Mouse (Mus musculus) left cerebral cortex, adult 2 months (tissue): ENCODE data around the gene Lax1. TPM values are rescaled to one million over a fixed set of nuclear protein-coding genes. Genes with fewer than 3 reads are reported as not detected.
A peak's percentile ranks its signal among the peaks of the same experiment; 100 is the strongest.

Source experiments
- DNase-seq, 2 experiments: peaks; one replicate each; pipeline ENCODE4 v3.0.0; 2021 to 2022; ENCODE audit warnings: low spot score in 2 of 2, mixed read lengths in 1 of 2; ENCODE audit errors: extremely low spot score in 1 of 2
- H3K27ac ChIP-seq: fragments of 200-600 bp; 2 replicates; pipeline ENCODE4 v1.8.1; 2022
- H3K4me3 ChIP-seq: fragments of 200-600 bp; 2 replicates; pipeline ENCODE4 v1.8.1; 2022
- CTCF ChIP-seq: fragments of 200-600 bp; IDR thresholded peaks from 2 replicates; pipeline ENCODE4 v1.8.1; 2022; ENCODE audit warnings: antibody characterized with exemption, mild to moderate bottlenecking, moderate library complexity
- intact Hi-C: fragments of 180-260 bp; cut with DNase I; formaldehyde crosslinking; loops from one replicate; pipeline ENCODE4 v1.15.1; 2025
- microRNA-seq, 2 experiments: library from miRNA; unstranded; fragments of <30 nt; microRNA quantifications; one replicate each; pipeline ENCODE4 v1.2.0; 2021
- total RNA-seq, 2 experiments: library from RNA; stranded (reverse); gene quantifications; 2 replicates each; pipeline ENCODE4 v1.2.3; 2021

The Lax1 gene
- total RNA-seq, 2 experiments from 2014 or later = 0.65 TPM; not detected in 1

DNA sequence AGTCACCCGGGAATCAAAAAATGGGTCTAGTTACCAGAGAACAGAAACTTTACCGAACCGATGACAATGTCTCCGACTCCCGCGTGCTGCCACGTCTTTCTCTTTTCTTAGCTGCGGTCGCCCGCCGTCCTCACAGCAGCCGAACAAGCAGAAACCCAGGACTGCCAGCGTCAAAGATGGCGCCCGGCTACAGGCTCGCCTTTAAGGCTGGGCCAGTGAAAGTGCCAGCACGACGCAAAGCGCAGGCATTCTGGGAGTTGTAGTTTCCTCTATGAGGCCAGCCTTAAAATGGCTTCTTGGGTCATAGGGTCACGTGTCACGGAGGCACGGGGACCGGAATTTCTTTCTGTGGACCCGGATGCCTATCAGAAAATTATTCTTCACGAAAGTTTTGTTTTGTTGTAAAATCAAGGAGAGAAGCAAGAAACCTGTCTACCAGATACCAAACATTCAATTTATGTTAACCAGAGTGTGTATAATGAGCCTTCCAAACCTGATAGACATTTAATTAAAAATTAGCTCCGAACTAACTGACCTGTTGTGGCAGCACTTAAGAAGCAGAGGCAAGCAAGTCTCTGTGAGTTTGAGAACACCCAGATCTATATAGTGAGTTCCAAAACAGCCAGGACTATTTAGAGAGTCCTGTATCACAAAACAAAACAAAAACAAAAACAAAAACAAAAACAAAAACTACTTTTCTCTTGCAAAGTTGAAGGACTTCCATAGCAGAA lies 28.5 kb downstream of the Lax1 start, which contains the start of gene Gm38394:
Gm38394 (minus strand) TSS at position 116 of the 731 bp plus-strand sequence.
- peak; percentile 89 to 90 for DNase-seq
- Histone ChIP-seq H3K27ac (peak within 1 kb of the TSS; percentile 96), H3K4me3 (peak within 1 kb of the TSS; percentile 77)
- no peak for TF ChIP-seq CTCF
- intact Hi-C loops = loop anchor here (5.0 kb wide), 1 partner anchor 386 kb away; no protein-coding TSS in a partner anchor

DNA sequence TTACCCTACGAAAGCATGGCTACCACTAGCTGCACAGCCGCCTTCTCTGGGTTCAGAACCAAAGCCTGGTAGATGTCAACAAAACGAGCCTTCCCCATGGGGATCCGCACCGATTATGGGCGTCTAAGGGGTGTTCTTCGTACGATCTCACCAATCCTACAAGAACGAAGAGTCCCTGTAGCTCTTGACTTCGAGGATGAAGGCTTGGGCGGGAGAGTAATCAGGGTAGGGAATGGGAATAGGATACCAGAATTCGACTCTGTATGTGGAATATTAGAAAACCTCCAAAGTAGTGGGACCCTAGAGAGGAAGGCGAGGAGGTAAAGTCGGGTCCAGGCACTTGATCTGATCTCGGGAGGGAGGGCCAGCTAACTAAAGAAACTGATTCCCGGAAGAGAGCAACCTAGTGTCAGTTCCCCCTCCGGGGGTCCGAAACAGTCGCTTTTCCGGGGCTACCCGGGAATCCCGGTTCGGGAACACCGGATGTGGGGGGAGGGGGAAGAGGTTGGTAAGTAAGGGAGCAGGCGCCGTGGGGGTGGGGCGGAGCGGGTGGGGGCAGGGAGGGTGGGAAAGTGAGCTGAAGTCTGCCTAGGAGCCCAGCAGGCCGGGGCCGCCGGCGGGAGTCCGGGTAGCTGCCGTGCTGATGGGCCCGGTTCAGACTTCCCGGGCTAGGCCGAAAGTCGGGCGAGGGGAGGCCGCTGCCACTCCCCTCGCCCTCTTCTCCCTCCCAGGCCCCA lies 29.3 kb downstream of the Lax1 start, which contains the start of gene Zbed6:
Zbed6 (minus strand) TSS at position 420 of the 737 bp plus-strand sequence.
- intact Hi-C loops = loop anchor here (5.0 kb wide), 1 partner anchor 387 kb away; no protein-coding TSS in a partner anchor
- DNase-seq = peak; percentile 49 to 61
- Histone ChIP-seq H3K27ac (peak within 1 kb of the TSS; percentile 96), H3K4me3 (peak within 1 kb of the TSS; percentile 77)
- TF ChIP-seq CTCF = no peak

DNA sequence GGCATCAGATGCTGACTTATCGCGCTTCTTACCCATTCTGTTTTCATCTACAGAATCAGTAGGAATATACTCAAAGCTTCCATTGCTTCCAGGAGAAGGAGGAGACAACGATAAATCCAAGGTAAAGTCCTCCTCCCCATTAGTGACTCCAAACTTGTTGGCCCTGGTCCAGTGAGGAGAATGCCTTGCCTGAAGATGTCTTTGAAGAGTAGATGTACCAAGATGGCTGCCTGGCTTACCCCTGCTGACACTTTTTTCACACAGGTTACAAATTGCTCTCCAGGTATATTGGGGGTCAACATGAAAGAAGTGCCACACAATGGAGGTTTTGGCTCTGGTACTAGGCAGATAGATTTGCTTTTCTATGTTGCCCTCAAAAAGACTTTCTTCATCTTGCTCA lies 31.0 kb downstream of the Lax1 start:
- no peak overlapping the region for H3K27ac ChIP-seq
- intact Hi-C loops = no loop called here
- no peak for DNase-seq
- TF ChIP-seq CTCF = no peak
- H3K4me3 ChIP-seq = no peak overlapping the region

DNA sequence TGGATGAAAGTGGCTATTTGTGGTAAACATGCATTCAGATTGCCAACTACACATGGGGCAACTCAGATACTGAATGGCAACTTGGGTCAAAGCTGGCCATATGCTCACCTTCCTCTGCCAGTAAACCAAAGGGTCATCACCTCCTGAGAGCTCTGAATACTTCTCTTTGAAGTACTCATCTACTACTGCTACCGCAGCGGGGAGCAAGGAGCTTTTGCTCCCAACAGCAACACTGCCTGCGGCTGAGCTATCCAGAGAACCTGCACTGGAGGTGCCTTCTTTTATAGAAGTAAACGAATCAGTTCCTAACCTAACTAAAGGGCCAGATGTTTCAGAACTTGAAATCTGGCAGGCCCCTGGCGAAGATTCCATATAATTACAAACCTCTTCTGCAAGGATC lies 33.1 kb downstream of the Lax1 start:
- H3K4me3 ChIP-seq = no peak overlapping the region
- no peak for DNase-seq
- intact Hi-C loops = no loop called here
- no peak for TF ChIP-seq CTCF
- no peak overlapping the region for H3K27ac ChIP-seq

DNA sequence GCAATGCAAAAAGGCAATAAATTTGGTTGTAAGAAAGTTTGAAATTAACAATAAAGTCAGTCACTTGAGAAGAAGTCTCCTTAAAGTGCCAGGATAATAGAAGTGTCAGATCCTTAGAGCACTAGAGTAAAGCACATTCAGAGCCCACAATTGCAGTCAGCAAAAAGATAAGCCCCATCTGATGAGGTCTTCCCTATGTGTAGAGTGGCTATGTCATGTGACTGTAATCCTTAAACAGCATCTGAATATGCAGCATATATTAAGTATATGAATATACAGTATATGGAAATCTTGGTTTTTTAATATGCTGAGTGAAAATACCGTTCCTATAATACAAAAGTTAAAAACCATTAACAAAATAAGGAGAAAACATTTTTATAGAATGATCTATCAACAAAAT lies 36.9 kb downstream of the Lax1 start:
- Histone ChIP-seq H3K27ac (no peak overlapping the region), H3K4me3 (no peak overlapping the region)
- no peak for TF ChIP-seq CTCF
- no peak for DNase-seq
- intact Hi-C loops = no loop called here

DNA sequence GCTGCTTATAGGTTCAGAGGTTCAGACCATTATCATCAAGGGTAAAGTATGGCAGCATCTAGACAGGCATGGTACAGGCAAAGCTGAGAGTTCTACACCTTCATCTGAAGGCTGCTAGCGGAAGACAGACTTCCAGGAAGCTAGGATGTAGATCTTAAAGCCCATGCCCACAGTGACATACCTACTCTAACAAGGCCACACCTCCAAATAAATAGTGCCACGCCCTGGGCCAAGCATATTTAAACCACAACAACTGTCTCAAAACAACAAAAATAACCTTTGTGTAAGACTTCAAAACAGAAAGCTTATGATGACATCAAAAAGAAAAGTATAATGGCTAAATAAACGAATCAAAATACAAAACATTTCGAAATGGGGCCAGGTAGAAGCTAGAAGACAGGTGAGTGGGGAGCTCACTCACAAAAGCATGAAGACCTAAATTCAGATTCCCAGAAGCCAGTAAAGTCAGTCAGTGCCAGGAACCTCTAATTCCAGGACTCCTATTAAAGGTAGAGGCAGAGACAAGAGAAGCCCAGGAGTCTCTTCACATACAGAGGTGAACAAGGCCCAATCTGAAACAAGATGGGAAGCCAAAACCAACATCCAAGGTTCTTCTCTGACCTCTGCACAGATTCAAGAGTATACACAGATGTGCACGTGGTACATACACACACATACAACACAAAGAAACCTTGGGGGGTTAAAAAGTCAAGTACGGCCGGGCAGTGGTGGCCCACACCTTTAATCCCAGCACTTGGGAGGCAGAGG lies 39.4 kb downstream of the Lax1 start:
- TF ChIP-seq CTCF = no peak
- no peak overlapping the region for H3K27ac ChIP-seq
- intact Hi-C loops = no loop called here

DNA sequence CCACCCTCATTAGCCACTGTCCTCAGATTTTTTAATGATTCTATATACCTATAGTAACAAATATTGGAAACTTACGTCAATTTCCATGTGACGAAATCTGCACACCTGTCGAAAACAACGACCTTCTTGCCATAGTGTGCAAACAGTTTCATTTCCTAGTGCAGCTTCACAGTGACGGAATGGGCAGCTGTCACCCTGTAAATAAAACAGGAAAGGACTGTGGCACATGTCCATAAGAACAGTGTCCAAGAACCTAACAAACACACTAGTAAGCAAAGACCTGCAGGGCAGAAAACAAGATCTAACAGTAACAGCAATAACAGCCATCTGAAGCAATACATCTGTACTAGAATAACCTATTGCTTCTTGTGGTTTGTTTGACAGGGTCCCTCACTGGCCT lies 44.3 kb downstream of the Lax1 start:
- no peak for TF ChIP-seq CTCF
- intact Hi-C loops = no loop called here

More for the DNA sequence above, 39.4 kb downstream of the Lax1 start:
- no peak for DNase-seq
- H3K4me3 ChIP-seq = no peak overlapping the region

DNA sequence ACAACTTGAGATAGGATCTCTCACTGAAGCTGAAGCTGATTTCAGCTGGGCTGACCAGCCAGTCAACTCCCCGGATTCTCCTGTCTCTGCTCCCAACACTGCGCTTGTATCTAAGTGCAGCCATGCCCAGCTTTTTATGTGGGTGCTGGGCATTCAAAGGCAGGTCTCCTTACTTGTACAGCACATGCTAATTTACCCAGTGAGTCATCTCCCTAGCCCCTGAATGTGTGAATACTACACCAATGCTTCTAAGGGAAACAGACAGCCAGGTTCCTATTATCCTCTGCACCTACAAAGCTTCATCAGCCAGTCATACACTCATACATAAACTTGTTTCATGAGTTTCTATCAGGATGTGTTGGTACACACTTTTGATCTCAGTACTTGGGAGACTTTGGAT lies 48.7 kb downstream of the Lax1 start:
- intact Hi-C loops = no loop called here
- no peak for TF ChIP-seq CTCF
- no peak overlapping the region for H3K27ac ChIP-seq
- no peak for DNase-seq
- H3K4me3 ChIP-seq = no peak overlapping the region

More for the DNA sequence above, 44.3 kb downstream of the Lax1 start:
- H3K27ac ChIP-seq = no peak overlapping the region
- DNase-seq = no peak
- H3K4me3 ChIP-seq = no peak overlapping the region

DNA sequence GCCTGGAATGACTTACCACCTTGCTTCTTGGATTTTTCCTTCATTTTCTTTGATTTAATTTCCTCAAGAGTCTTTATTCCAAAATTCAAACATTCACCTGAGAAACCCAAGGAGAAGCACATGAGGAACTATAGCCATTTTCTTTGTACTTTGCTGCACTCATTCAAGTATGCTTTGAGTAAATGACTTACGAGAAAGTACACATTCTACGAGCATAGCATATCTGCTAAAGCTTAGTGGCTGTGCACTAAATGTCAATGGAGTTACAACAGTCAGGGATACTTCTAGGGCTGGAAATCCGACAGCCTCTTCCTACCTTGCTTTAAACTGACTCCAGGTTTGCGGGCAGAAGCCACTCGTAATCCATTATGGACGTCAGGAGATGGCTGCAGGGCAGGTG lies 51.4 kb downstream of the Lax1 start:
- intact Hi-C loops = no loop called here
- H3K4me3 ChIP-seq = no peak overlapping the region
- no peak for TF ChIP-seq CTCF
- H3K27ac ChIP-seq = no peak overlapping the region
- DNase-seq = no peak

DNA sequence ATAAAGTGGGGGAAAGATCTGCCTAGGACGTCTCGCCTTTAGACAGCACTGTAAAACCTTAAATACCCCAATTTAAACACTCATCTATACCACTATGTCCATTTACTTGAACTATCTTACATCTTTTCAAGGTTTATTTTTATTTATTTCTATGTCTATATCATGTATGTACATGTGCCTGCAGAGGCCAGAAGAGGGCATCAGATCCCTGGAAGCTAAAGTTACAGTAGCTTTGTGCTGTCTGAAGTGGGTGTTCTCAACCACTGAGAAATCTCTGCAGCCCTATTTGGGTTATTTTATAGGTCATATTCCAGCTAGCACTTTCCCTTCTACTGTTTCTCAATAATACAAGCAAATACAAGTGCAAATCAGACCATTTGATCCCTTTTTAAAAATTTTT lies 57.7 kb downstream of the Lax1 start:
- Histone ChIP-seq H3K27ac (no peak overlapping the region), H3K4me3 (no peak overlapping the region)
- intact Hi-C loops = loop anchor here (5.0 kb wide), 2 partner anchors 65 to 415 kb away; no protein-coding TSS in a partner anchor
- TF ChIP-seq CTCF = peak; percentile 42
- no peak for DNase-seq

Small RNA genes within 50 kb of the gene (microRNA-seq; reads per million reads assigned to microRNA genes)
- 0.48 to 0.97 reads per million in 2 experiments for gene Mir6903

Other genes starting within 250 kb of the Lax1 start
- gene Snrpe, start 79.8 kb downstream of the Lax1 start, total RNA-seq = 10 to 100 TPM; 58.3 to 70.2 TPM
- gene Zbed6, start 29.2 kb downstream of the Lax1 start, total RNA-seq = 1 to 10 TPM; 6.3 to 7.1 TPM
- 10 to 100 TPM; 30.9 to 33.7 TPM for gene Gm38394, start 28.8 kb downstream of the Lax1 start, total RNA-seq
- 100 to 1,000 TPM; 245 to 247 TPM for gene Atp2b4, start 110.9 kb upstream of the Lax1 start, total RNA-seq
- 1 to 10 TPM in 1 of 2 experiments, under 1 TPM in 1; 0.81 to 1.2 TPM for gene Optc, start 217.9 kb upstream of the Lax1 start, total RNA-seq
- gene Prelp, start 231.3 kb upstream of the Lax1 start, total RNA-seq = 10 to 100 TPM; 10.8 to 11.6 TPM